Mouse (Mus musculus): ENCODE measurements around the gene Ifnz. TPM values are rescaled to one million over a fixed set of nuclear protein-coding genes. Genes with fewer than 3 reads are reported as not detected.
"Not testable (repeated sequence)": the region's sequence is repeated elsewhere in the genome, so short reads cannot be mapped to it uniquely, and the experiment has no call there.

The Ifnz gene
- total RNA-seq, 2 experiments from 2014 or later, result not detected

DNA sequence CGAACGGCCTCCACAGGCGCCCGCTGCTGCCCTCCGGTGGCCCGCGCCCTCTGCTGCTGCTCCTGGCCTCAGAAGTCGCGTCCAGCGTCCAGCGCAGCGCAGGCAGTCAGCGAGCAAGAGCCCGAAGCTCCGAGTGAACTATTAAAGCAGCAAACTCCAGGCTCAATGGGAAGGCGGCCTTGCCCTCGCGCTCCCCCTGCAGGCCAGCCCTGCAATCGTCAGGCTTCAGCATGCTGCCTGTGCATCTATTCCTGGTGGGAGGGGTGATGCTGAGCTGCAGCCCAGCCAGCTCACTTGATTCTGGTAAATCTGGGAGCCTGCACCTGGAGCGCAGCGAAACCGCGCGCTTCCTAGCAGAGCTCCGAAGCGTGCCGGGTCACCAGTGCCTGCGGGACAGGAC is 6.5 kb downstream of the Ifnz start, which contains the start of gene Gm13277:
Gene Gm13277 (plus strand): TSS at position 231 of the 400 bp plus-strand sequence.
- DNase-seq, result peak; percentile 48 to 65

DNA sequence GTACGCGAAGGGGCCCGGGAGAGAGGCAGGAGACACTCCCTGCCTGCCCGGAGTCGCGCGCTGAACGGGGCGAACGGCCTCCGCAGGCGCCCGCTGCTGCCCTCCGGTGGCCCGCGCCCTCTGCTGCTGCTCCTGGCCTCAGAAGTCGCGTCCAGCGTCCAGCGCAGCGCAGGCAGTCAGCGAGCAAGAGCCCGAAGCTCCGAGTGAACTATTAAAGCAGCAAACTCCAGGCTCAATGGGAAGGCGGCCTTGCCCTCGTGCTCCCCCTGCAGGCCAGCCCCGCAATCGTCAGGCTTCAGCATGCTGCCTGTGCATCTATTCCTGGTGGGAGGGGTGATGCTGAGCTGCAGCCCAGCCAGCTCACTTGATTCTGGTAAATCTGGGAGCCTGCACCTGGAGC is 9.3 kb downstream of the Ifnz start, which contains the start of gene Gm13278:
Gene Gm13278 (plus strand): TSS at position 301 of the 400 bp plus-strand sequence.
- not testable (repeated sequence) for DNase-seq

DNA sequence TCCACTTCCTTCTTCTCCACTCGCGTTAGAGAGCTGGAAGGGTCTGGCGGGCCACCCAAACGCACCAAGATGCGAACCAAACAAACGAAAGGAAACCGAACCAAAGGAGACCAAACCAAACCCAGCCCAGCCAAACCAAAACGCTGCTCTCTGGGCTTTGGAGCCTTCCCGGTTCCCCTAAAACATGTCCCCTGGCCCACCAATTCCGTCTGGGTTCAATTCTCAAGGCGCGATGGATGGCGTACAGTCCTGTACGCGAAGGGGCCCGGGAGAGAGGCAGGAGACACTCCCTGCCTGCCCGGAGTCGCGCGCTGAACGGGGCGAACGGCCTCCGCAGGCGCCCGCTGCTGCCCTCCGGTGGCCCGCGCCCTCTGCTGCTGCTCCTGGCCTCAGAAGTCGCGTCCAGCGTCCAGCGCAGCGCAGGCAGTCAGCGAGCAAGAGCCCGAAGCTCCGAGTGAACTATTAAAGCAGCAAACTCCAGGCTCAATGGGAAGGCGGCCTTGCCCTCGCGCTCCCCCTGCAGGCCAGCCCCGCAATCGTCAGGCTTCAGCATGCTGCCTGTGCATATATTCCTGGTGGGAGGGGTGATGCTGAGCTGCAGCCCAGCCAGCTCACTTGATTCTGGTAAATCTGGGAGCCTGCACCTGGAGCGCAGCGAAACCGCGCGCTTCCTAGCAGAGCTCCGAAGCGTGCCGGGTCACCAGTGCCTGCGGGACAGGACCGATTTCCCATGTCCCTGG is 12.2 kb downstream of the Ifnz start, which contains the start of gene Gm13275:
Gene Gm13275 (plus strand): TSS at position 552 of the 740 bp plus-strand sequence.
- peak; percentile 78 to 81 for DNase-seq

DNA sequence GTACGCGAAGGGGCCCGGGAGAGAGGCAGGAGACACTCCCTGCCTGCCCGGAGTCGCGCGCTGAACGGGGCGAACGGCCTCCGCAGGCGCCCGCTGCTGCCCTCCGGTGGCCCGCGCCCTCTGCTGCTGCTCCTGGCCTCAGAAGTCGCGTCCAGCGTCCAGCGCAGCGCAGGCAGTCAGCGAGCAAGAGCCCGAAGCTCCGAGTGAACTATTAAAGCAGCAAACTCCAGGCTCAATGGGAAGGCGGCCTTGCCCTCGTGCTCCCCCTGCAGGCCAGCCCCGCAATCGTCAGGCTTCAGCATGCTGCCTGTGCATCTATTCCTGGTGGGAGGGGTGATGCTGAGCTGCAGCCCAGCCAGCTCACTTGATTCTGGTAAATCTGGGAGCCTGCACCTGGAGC is 15.2 kb downstream of the Ifnz start, which contains the start of gene Gm13279:
Gene Gm13279 (plus strand): TSS at position 301 of the 400 bp plus-strand sequence.
- DNase-seq, result not testable (repeated sequence)

DNA sequence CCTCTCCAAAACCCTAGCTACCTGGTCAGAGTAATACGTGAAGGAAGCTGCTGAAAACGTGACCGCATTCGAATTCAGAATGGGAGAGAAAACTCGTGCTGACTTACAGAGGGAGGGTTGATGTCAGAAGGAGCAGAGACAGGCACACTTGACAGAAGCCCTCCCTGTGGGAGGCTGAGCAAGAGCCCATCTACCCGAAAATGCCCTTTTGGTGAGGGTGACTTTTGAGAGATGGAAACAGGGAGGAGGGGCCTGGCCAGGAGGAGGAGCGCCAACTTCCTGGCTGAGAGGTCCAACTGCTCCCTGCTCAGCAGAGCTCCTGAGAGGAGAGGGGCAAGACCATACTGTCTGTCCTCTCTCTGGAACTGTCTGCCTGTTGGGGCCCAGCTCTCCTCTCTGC is 17.4 kb downstream of the Ifnz start, which contains the start of gene Gm13285:
Gene Gm13285 (plus strand): TSS at position 301 of the 400 bp plus-strand sequence.
- DNase-seq, result not testable (repeated sequence)

DNA sequence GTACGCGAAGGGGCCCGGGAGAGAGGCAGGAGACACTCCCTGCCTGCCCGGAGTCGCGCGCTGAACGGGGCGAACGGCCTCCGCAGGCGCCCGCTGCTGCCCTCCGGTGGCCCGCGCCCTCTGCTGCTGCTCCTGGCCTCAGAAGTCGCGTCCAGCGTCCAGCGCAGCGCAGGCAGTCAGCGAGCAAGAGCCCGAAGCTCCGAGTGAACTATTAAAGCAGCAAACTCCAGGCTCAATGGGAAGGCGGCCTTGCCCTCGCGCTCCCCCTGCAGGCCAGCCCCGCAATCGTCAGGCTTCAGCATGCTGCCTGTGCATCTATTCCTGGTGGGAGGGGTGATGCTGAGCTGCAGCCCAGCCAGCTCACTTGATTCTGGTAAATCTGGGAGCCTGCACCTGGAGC is 21.0 kb downstream of the Ifnz start, which contains the start of gene Gm13287:
Gene Gm13287 (plus strand): TSS at position 301 of the 400 bp plus-strand sequence.
- not testable (repeated sequence) for DNase-seq

DNA sequence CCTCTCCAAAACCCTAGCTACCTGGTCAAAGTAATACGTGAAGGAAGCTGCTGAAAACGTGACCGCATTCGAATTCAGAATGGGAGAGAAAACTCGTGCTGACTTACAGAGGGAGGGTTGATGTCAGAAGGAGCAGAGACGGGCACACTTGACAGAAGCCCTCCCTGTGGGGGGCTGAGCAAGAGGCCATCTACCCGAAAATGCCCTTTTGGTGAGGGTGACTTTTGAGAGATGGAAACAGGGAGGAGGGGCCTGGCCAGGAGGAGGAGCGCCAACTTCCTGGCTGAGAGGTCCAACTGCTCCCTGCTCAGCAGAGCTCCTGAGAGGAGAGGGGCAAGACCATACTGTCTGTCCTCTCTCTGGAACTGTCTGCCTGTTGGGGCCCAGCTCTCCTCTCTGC is 23.3 kb downstream of the Ifnz start, which contains the start of gene Gm13288:
Gene Gm13288 (plus strand): TSS at position 301 of the 400 bp plus-strand sequence.
- not testable (repeated sequence) for DNase-seq

DNA sequence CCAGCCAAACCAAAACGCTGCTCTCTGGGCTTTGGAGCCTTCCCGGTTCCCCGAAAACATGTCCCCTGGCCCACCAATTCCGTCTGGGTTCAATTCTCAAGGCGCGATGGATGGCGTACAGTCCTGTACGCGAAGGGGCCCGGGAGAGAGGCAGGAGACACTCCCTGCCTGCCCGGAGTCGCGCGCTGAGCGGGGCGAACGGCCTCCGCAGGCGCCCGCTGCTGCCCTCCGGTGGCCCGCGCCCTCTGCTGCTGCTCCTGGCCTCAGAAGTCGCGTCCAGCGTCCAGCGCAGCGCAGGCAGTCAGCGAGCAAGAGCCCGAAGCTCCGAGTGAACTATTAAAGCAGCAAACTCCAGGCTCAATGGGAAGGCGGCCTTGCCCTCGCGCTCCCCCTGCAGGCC is 23.8 kb downstream of the Ifnz start:
- DNase-seq, result not testable (repeated sequence)

DNA sequence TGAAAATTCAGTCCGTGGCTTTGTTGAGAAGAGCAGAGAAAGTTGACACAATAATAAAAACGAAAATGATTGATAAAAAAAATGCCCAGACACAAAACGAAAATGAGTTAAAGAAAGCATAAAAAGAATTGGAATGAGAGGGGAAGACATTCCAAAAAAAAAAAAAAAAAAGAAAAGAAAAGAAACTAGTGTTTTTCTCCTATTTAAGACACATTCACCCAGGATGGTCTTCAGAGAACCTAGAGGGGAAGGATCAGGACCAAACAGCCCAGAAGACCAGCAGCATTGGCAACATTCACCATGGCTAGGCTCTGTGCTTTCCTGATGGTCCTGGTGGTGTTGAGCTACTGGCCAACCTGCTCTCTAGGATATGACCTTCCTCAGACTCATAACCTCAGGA is 34.0 kb downstream of the Ifnz start, which contains the start of gene Ifna7:
Gene Ifna7 (plus strand): TSS at position 301 of the 400 bp plus-strand sequence.
- no peak for DNase-seq

DNA sequence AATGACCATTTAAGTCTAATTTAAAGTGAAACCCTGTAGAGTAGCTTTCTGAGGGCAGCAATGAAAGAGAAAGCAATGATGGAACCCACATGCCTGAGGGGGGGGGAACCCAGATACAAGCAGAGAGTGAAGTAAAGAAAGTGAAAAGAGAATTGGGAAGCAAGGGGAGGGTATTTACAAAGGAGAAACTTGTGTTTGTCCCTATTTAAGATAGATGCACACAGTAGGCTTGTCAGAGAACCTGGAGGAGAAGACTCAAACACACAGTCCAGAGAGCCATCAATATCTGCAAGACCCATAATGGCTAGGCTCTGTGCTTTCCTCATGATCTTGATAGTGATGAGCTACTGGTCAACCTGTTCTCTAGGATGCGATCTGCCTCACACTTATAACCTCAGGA is 37.7 kb downstream of the Ifnz start, which contains the start of gene Ifna11:
Gene Ifna11 (plus strand): TSS at position 301 of the 400 bp plus-strand sequence.
- no peak for DNase-seq

DNA sequence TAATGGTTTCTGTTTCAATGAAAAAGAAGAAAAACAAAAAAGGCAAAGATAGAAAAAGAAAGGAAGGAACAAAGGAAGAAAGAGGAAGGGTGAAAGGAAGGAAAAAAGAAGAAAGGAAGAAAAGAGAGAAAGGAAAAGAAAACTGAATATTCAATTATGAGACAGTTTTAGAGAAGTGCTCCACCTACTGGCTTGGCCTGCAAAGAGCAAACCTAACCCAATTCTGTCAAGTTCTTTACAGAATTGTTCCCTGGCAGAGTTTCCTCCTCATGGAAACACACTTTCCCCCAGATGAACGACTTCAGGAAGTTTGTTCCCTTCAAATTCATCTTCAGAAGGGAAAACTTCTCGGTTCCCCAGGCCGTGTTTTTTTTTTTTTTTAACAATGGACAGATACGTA is 41.1 kb downstream of the Ifnz start:
- no peak for DNase-seq

DNA sequence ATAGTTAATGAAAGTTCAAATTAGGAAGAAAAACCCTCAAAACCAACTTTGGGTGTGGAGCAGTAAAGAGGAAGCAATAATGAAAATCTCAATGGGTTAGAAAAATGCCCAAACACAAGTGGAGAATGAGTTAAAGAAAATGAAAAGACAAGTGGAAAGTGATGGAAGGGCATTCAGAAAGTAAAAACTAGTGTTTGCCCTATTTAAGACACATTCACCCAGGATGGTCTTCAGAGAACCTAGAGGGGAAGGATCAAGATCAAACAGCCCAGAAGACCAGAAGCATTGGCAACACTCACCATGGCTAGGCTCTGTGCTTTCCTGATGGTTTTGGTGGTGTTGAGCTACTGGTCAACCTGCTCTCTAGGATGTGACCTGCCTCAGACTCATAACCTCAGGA is 45.2 kb downstream of the Ifnz start, which contains the start of gene Ifna6:
Gene Ifna6 (plus strand): TSS at position 301 of the 400 bp plus-strand sequence.
- not testable (repeated sequence) for DNase-seq

DNA sequence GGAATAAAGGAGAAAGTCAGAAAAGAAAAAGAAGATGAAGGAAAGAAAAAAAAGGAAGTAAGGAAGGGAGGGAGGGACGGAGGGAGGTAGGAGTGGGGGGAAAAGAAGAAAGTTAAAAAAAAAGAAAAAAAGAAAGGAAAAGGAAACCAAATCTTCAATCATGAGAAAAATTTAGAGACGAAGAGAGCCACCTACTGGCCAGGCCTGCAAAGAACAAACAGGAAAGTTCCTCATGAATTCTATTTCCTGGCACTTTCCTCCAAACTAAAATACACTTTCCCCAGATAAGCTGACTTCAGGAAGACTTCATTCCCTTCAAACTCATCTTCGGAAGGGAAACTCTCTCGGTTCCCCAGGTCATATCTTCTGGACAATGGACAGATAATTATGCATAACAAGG is 48.6 kb downstream of the Ifnz start:
- no peak for DNase-seq

Other genes with a start within 250 kb of the Ifnz start
- gene Ifna15, start 223.9 kb upstream of the Ifnz start, total RNA-seq (2021), result not detected
- gene Ifna14, start 210.3 kb upstream of the Ifnz start, total RNA-seq (2021), result not detected
- gene Ifna9, start 189.7 kb upstream of the Ifnz start, total RNA-seq (2021), result not detected
- gene Ifna12, start 178.8 kb upstream of the Ifnz start, total RNA-seq (2021), result not detected
- gene C87499, start 147.7 kb upstream of the Ifnz start, total RNA-seq (2021), result not detected
- gene Ifna13, start 137.7 kb upstream of the Ifnz start, total RNA-seq (2021), result not detected
- not detected for gene Ifna16, start 105.2 kb upstream of the Ifnz start, total RNA-seq (2021)
- not detected for gene Ifna2, start 98.2 kb upstream of the Ifnz start, total RNA-seq (2021)
- not detected for gene Ifnab, start 90.8 kb upstream of the Ifnz start, total RNA-seq (2021)
- 1 to 10 TPM in 1 of 2 experiments, under 1 TPM in 1; 0.90 to 1.5 TPM for gene Gm26566, start 60.3 kb upstream of the Ifnz start, total RNA-seq (2021)
- gene Klhl9, start 59.7 kb upstream of the Ifnz start, total RNA-seq (2021), result 100 to 1,000 TPM; 105 to 112 TPM
- gene Gm13271, start 27.3 kb upstream of the Ifnz start, total RNA-seq (2021), result not detected
- gene Gm13283, start 22.0 kb upstream of the Ifnz start, total RNA-seq (2021), result not detected
- not detected for gene Gm13290, start 8.3 kb upstream of the Ifnz start, total RNA-seq (2021)
- gene Gm13289, start 5.2 kb upstream of the Ifnz start, total RNA-seq (2021), result not detected
- not detected for gene Gm13272, start 2.3 kb upstream of the Ifnz start, total RNA-seq (2021)
- gene Gm13276, start 3.6 kb downstream of the Ifnz start, total RNA-seq (2021), result not detected
- gene Gm13277, start 6.5 kb downstream of the Ifnz start, total RNA-seq (2021), result not detected
- not detected for gene Gm13278, start 9.4 kb downstream of the Ifnz start, total RNA-seq (2021)
- gene Gm13275, start 12.4 kb downstream of the Ifnz start, total RNA-seq (2021), result not detected
- not detected for gene Gm13279, start 15.3 kb downstream of the Ifnz start, total RNA-seq (2021)
- not detected for gene Gm13285, start 17.5 kb downstream of the Ifnz start, total RNA-seq (2021)
- gene Gm13287, start 21.1 kb downstream of the Ifnz start, total RNA-seq (2021), result not detected
- not detected for gene Gm13288, start 23.4 kb downstream of the Ifnz start, total RNA-seq (2021)
- not detected for gene Ifna7, start 34.1 kb downstream of the Ifnz start, total RNA-seq (2021)
- not detected for gene Ifna11, start 37.8 kb downstream of the Ifnz start, total RNA-seq (2021)
- gene Ifna6, start 45.3 kb downstream of the Ifnz start, total RNA-seq (2021), result not detected
- gene Ifna5, start 53.4 kb downstream of the Ifnz start, total RNA-seq (2021), result not detected
- gene Ifna4, start 59.7 kb downstream of the Ifnz start, total RNA-seq (2021), result not detected
- not detected for gene Ifna1, start 68.0 kb downstream of the Ifnz start, total RNA-seq (2021)
- gene Ifne, start 98.1 kb downstream of the Ifnz start, total RNA-seq (2021), result not detected

Data from layer of hippocampus, postnatal 36 days (tissue).